Mouse (Mus musculus): ENCODE data around the gene Ptk7. TPM values are rescaled to one million over a fixed set of nuclear protein-coding genes. Genes with fewer than 3 reads are reported as not detected.

Ptk7 gene
- total and polyA plus RNA-seq, 2 experiments from 2014 or later: 17.2 to 57.9 TPM

- Histone ChIP-seq H3K4me1 (ENCODE audit: control insufficient read depth, insufficient read depth) (peaks cover 22% of the 10 kb centered on the region), H3K36me3 (replicated peaks; ENCODE audit: control insufficient read depth, insufficient read depth, low read length) (peaks cover 36% of the 10 kb centered on the region), H3K4me3 (ENCODE audit: low read depth, low read length) (no peak overlapping the region), H3K27ac (ENCODE audit: low read depth) (no peak overlapping the region), H3K9ac (replicated peaks; ENCODE audit: low read depth, low read length) (no peak overlapping the region), H3K4me2 (ENCODE audit: low read depth, low read length) (no peak overlapping the region), H3K27me3 (ENCODE audit: control insufficient read depth, insufficient read depth, low read length) (no peaks in the 10 kb centered on the region), H3K9me3 (replicated peaks; ENCODE audit: control insufficient read depth, low read length) (no peaks in the 10 kb centered on the region)
- 63% methylated on average over 11 of the region's 11 CpGs for WGBS
- ATAC-seq (ENCODE audit: insufficient read depth, low read depth) (no peak), DNase-seq (ENCODE audit: low spot score) (no peak)
- TF ChIP-seq EP300 (IDR thresholded peaks at IDR 0.05; ENCODE audit: low read depth) (no peak), CTCF (IDR thresholded peaks at IDR 0.05; ENCODE audit: low read depth) (no peak)
Measured at GRCm38 (mm10) chr17:46548741-46549140, 80.6 kb downstream of the Ptk7 start.

- Histone ChIP-seq H3K4me2 (ENCODE audit: low read depth, low read length) (no peak overlapping the region), H3K9me3 (replicated peaks; ENCODE audit: control insufficient read depth, low read length) (no peaks in the 10 kb centered on the region), H3K27ac (ENCODE audit: low read depth) (no peak overlapping the region), H3K4me1 (ENCODE audit: control insufficient read depth, insufficient read depth) (peaks cover 17% of the 10 kb centered on the region), H3K36me3 (replicated peaks; ENCODE audit: control insufficient read depth, insufficient read depth, low read length) (peaks cover 40% of the 10 kb centered on the region), H3K4me3 (ENCODE audit: low read depth, low read length) (no peak overlapping the region), H3K27me3 (ENCODE audit: control insufficient read depth, insufficient read depth, low read length) (no peaks in the 10 kb centered on the region), H3K9ac (replicated peaks; ENCODE audit: low read depth, low read length) (no peak overlapping the region)
- ATAC-seq (ENCODE audit: insufficient read depth, low read depth) (no peak), DNase-seq (ENCODE audit: low spot score) (no peak)
- 39% methylated on average over 3 of the region's 3 CpGs for WGBS
- no peak for TF ChIP-seq CTCF (IDR thresholded peaks at IDR 0.05; ENCODE audit: low read depth)
Measured at GRCm38 (mm10) chr17:46547923-46548322, 81.4 kb downstream of the Ptk7 start.

GRCm38 (mm10) chr17:46546995-46547394, 82.3 kb downstream of the Ptk7 start:
- ATAC-seq (ENCODE audit: insufficient read depth, low read depth) (no peak), DNase-seq (ENCODE audit: low spot score) (no peak)
- H3K9me3 ChIP-seq (replicated peaks; ENCODE audit: control insufficient read depth, low read length): no peaks in the 10 kb centered on the region
- WGBS: 23% methylated on average over 8 of the region's 8 CpGs
- TF ChIP-seq CTCF (IDR thresholded peaks at IDR 0.05; ENCODE audit: low read depth) (no peak), EP300 (IDR thresholded peaks at IDR 0.05; ENCODE audit: low read depth) (no peak)
- H3K9ac ChIP-seq (replicated peaks; ENCODE audit: low read depth, low read length): no peak overlapping the region
- no peaks in the 10 kb centered on the region for H3K27me3 ChIP-seq (ENCODE audit: control insufficient read depth, insufficient read depth, low read length)
- peak overlapping the region; percentile 78; the same call in 1 of the 2 replicates for H3K4me2 ChIP-seq (ENCODE audit: low read depth, low read length)
- peak overlapping the region; percentile 61; the same call in 1 of the 2 replicates for H3K27ac ChIP-seq (ENCODE audit: low read depth)
- peaks cover 40% of the 10 kb centered on the region for H3K36me3 ChIP-seq (replicated peaks; ENCODE audit: control insufficient read depth, insufficient read depth, low read length)
- peaks cover 17% of the 10 kb centered on the region for H3K4me1 ChIP-seq (ENCODE audit: control insufficient read depth, insufficient read depth)
- H3K4me3 ChIP-seq (ENCODE audit: low read depth, low read length): peak overlapping the region; percentile 65; the same call in 1 of the 2 replicates

GRCm38 (mm10) chr17:46546591-46546990, 82.7 kb downstream of the Ptk7 start:
- TF ChIP-seq EP300 (IDR thresholded peaks at IDR 0.05; ENCODE audit: low read depth) (no peak), CTCF (IDR thresholded peaks at IDR 0.05; ENCODE audit: low read depth) (no peak)
- DNase-seq (ENCODE audit: low spot score) (no peak), ATAC-seq (ENCODE audit: insufficient read depth, low read depth) (no peak)
- H3K36me3 ChIP-seq (replicated peaks; ENCODE audit: control insufficient read depth, insufficient read depth, low read length): peaks cover 38% of the 10 kb centered on the region
- H3K4me1 ChIP-seq (ENCODE audit: control insufficient read depth, insufficient read depth): peaks cover 17% of the 10 kb centered on the region
- H3K4me3 ChIP-seq (ENCODE audit: low read depth, low read length): peak overlapping the region; percentile 65
- WGBS: 16% methylated on average over 7 of the region's 7 CpGs
- peak overlapping the region; percentile 61 for H3K27ac ChIP-seq (ENCODE audit: low read depth)
- H3K9ac ChIP-seq (replicated peaks; ENCODE audit: low read depth, low read length): peak overlapping the region; percentile 66; the same call in 1 of the 2 replicates
- H3K4me2 ChIP-seq (ENCODE audit: low read depth, low read length): peak overlapping the region; percentile 78
- H3K9me3 ChIP-seq (replicated peaks; ENCODE audit: control insufficient read depth, low read length): no peaks in the 10 kb centered on the region
- H3K27me3 ChIP-seq (ENCODE audit: control insufficient read depth, insufficient read depth, low read length): no peaks in the 10 kb centered on the region

GRCm38 (mm10) chr17:46545813-46546564, 83.3 kb downstream of the Ptk7 start, which contains the start of gene Cul9:
Cul9 (minus strand) TSS chr17:46546388.
- peak within 1 kb of the TSS; percentile 61 for H3K27ac ChIP-seq (ENCODE audit: low read depth)
- H3K9ac ChIP-seq (replicated peaks; ENCODE audit: low read depth, low read length): peak within 1 kb of the TSS; percentile 66
- H3K36me3 ChIP-seq (replicated peaks; ENCODE audit: control insufficient read depth, insufficient read depth, low read length): peaks cover 38% of the 10 kb centered on the region
- ATAC-seq (ENCODE audit: insufficient read depth, low read depth): peak; percentile 75
- WGBS: 2% methylated on average over 48 of the region's 49 CpGs
- H3K9me3 ChIP-seq (replicated peaks; ENCODE audit: control insufficient read depth, low read length): no peaks in the 10 kb centered on the region
- H3K27me3 ChIP-seq (ENCODE audit: control insufficient read depth, insufficient read depth, low read length): no peaks in the 10 kb centered on the region
- peak within 1 kb of the TSS; percentile 78 for H3K4me2 ChIP-seq (ENCODE audit: low read depth, low read length)
- DNase-seq (ENCODE audit: low spot score): peak; percentile 66
- peaks cover 17% of the 10 kb centered on the region for H3K4me1 ChIP-seq (ENCODE audit: control insufficient read depth, insufficient read depth)
- peak within 1 kb of the TSS; percentile 65 for H3K4me3 ChIP-seq (ENCODE audit: low read depth, low read length)
- no peak for TF ChIP-seq CTCF (IDR thresholded peaks at IDR 0.05; ENCODE audit: low read depth)
- no peak for TF ChIP-seq EP300 (IDR thresholded peaks at IDR 0.05; ENCODE audit: low read depth)

Measured in heart, postnatal 0 days (tissue).